Mouse (Mus musculus): Measurements from ENCODE around the gene Xpo6.

DNA sequence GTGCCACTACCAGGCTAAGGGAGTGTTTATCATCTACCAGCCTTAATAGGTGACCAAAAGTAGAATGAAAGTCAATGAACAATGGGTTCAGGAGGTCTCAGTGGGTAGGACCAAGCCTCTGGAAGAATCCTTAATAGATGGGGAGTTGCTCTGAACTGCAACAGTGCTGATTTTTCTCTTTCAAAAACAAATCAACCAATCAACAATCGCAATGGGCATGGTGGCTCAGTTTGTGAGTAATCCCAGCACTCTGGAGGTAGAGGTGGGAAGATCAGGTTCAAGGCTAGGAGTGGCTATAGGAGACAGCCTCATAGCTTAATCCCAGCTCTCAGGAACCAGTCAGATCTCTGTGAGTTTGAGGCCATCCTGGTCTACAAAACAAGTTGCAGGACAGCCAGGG lies 18.0 kb upstream of the Xpo6 start:
- no peak for TF ChIP-seq CTCF (IDR thresholded peaks at IDR 0.05; ENCODE audit: borderline replicate concordance, extremely low read depth, insufficient read depth, insufficient read length)
- TF ChIP-seq POLR2A (IDR thresholded peaks at IDR 0.05; ENCODE audit: borderline replicate concordance, extremely low read depth, insufficient read depth, insufficient read length, poor library complexity, severe bottlenecking): no peak
